Mouse (Mus musculus): ENCODE data around the gene Thsd7b. TPM values are rescaled to one million over a fixed set of nuclear protein-coding genes. Genes with fewer than 3 reads are reported as not detected.

Gene Thsd7b
- polyA plus RNA-seq, 1 experiment from 2014 or later, result 1.1 TPM

DNA sequence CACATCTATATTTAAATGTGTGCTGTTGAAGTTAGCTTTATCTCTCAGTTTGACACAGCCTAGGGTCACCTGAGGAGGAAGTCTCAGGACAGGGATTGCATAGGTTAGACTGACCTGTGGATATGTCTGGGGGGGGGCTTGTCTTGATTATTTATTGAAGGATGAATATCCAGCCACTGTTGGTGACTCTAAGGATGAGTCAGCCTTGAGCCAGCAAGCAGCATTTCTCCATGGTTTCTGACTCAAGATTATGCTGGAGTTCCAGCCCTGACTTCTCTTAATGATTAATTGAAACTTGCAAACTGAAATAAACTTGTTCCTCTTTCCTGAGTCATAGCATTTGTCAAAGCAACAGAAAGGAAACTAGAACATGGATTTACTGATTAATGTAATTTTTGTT is 113.4 kb downstream of the Thsd7b start:
- ATAC-seq (ENCODE audit: borderline replicate concordance, extremely low read depth, low FRiP score, low TSS enrichment), result no peak
- H3K27me3 ChIP-seq, result no peaks in the 10 kb centered on the region
- no peak overlapping the region for H3K4me2 ChIP-seq
- H3K9ac ChIP-seq, result no peak overlapping the region
- no peak overlapping the region for H3K27ac ChIP-seq
- H3K4me3 ChIP-seq, result no peak overlapping the region
- no peaks in the 10 kb centered on the region for H3K4me1 ChIP-seq
- no peaks in the 10 kb centered on the region for H3K36me3 ChIP-seq
- no peaks in the 10 kb centered on the region for H3K9me3 ChIP-seq

DNA sequence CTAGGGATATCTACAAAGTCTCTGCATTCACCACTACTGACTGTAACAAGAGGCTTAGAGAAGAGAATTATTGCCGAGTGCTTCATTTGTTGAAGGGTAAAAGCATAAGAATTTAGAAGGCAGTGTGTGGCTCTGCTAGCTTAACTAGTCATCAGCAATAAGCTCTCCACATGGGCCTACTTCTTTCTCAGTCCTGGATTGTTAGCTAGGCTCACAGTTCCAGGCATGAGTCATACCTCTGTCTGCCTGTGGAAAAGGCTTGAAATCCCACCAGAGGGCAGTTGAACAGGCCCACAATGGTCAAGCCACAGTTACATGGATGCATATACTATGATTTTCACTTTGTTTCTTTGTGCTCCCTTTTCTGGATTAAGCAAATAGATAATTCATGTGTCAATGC is 138.5 kb downstream of the Thsd7b start:
- Histone ChIP-seq H3K4me3 (no peak overlapping the region), H3K9ac (no peak overlapping the region), H3K4me2 (no peak overlapping the region), H3K36me3 (no peaks in the 10 kb centered on the region), H3K9me3 (no peaks in the 10 kb centered on the region), H3K27me3 (no peaks in the 10 kb centered on the region), H3K27ac (no peak overlapping the region), H3K4me1 (no peaks in the 10 kb centered on the region)
- no peak for ATAC-seq (ENCODE audit: borderline replicate concordance, extremely low read depth, low FRiP score, low TSS enrichment)
- WGBS, result 88% methylated on average over 1 of the region's 1 CpGs

DNA sequence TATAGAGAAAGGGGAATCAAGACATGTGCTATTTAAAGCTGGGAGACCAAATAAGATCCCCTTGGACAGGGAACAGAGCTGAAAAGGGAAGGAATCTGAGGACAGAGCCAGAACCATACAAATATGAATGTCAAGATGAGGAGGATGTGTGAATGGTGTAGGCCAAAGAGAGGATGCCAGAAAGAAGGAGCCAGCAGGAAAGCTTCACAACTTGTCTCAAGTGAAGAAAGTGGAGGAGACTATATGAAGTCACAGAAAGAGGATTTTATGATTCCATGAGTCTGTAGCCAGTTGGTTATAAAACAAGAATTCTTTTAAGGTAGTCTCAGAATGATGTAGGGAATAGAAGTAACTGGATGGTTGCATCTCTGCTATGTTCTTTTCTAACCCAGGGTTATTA is 148.5 kb downstream of the Thsd7b start:
- no peak overlapping the region for H3K4me3 ChIP-seq
- ATAC-seq (ENCODE audit: borderline replicate concordance, extremely low read depth, low FRiP score, low TSS enrichment), result no peak
- no peaks in the 10 kb centered on the region for H3K9me3 ChIP-seq
- no peaks in the 10 kb centered on the region for H3K27me3 ChIP-seq
- no peak overlapping the region for H3K9ac ChIP-seq
- H3K27ac ChIP-seq, result no peak overlapping the region
- H3K4me1 ChIP-seq, result no peaks in the 10 kb centered on the region
- H3K4me2 ChIP-seq, result no peak overlapping the region
- H3K36me3 ChIP-seq, result no peaks in the 10 kb centered on the region

DNA sequence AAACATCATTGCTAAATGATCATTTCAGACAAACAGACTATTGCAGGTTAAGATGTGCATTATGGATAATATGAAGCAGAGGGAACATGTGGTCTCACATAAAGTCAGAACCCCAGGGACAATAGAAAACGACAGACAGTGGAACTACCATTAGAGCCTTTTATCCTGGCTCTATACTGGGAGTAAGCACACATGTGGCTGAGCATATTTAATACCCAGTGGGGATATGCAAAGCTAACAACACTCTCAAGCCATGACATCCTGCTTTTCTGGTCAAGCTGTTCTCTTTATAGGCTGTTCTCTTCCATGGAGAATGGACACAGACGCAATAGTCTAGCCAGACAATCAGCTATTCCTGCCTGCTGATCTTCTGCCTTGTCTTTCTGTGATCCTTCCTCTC is 191.3 kb downstream of the Thsd7b start:
- H3K4me3 ChIP-seq, result no peak overlapping the region
- H3K27ac ChIP-seq, result no peak overlapping the region
- no peaks in the 10 kb centered on the region for H3K9me3 ChIP-seq
- H3K4me1 ChIP-seq, result no peaks in the 10 kb centered on the region
- H3K9ac ChIP-seq, result no peak overlapping the region
- no peaks in the 10 kb centered on the region for H3K36me3 ChIP-seq
- 75% methylated on average over 2 of the region's 2 CpGs for WGBS
- no peak overlapping the region for H3K4me2 ChIP-seq
- no peaks in the 10 kb centered on the region for H3K27me3 ChIP-seq
- no peak for ATAC-seq (ENCODE audit: borderline replicate concordance, extremely low read depth, low FRiP score, low TSS enrichment)

DNA sequence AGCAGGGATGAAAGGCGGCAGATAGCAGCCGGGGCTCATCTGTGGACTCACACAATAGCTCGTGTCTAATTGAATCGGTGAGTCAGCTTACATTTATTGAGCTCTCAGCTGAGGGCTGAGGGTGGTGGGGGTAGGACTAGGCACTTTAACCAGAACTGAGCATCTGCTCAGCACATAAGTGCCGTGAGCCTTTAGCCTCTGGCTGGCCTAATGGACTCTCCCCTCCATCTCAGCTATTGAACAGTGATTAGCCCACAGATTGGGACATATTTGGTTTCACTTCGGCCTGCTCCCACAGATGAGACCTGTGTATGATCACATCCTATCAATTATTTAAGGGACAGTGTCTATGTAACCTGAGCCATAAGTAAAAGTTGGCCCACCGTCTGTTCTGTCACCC is 200.4 kb downstream of the Thsd7b start:
- ATAC-seq (ENCODE audit: borderline replicate concordance, extremely low read depth, low FRiP score, low TSS enrichment), result no peak
- H3K4me1 ChIP-seq, result no peaks in the 10 kb centered on the region
- H3K27me3 ChIP-seq, result no peaks in the 10 kb centered on the region
- H3K4me2 ChIP-seq, result no peak overlapping the region
- no peaks in the 10 kb centered on the region for H3K36me3 ChIP-seq
- WGBS, result 75% methylated on average over 7 of the region's 7 CpGs
- no peaks in the 10 kb centered on the region for H3K9me3 ChIP-seq
- no peak overlapping the region for H3K27ac ChIP-seq
- no peak overlapping the region for H3K4me3 ChIP-seq
- H3K9ac ChIP-seq, result no peak overlapping the region

DNA sequence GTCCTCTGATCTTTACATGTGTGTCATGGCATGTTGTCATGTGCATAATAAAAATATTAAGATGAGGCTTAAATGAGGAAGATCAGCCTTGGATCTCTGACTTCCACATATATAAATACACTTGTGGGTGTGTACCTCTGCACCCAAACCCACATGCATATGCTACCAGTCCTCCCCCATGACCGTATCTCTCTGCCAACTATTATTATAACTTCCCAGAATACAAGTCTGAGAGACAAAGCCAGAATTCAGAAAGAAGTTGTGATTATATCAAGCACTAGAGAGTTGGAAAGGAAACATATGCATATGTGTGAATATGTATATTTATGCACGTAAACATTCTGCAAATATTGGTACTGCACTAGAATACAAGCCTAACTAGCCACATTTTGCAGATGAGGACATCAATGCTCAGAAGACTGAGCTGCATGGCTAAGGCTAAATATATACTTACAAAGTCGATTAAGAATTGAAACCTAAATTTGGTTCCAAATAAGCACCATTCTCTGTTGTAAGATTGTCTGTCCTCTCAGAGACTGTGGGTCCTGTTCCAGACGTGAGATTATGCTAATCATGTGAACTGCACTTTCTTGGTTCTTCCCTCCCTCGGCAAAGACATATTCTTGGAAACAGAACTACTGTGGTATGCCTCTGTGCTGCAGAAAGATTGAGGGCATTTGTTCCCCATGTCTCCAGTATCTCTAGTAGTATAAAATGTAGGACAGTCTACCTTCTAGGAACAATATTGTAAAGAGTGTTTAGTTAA is 211.3 kb downstream of the Thsd7b start:
- no peak overlapping the region for H3K9ac ChIP-seq
- H3K9me3 ChIP-seq, result no peaks in the 10 kb centered on the region
- no peak overlapping the region for H3K4me3 ChIP-seq
- no peak overlapping the region for H3K4me2 ChIP-seq
- H3K4me1 ChIP-seq, result no peaks in the 10 kb centered on the region
- no peaks in the 10 kb centered on the region for H3K27me3 ChIP-seq
- H3K27ac ChIP-seq, result no peak overlapping the region
- ATAC-seq (ENCODE audit: borderline replicate concordance, extremely low read depth, low FRiP score, low TSS enrichment), result no peak
- H3K36me3 ChIP-seq, result no peaks in the 10 kb centered on the region
- WGBS, result 69% methylated on average over 5 of the region's 5 CpGs

DNA sequence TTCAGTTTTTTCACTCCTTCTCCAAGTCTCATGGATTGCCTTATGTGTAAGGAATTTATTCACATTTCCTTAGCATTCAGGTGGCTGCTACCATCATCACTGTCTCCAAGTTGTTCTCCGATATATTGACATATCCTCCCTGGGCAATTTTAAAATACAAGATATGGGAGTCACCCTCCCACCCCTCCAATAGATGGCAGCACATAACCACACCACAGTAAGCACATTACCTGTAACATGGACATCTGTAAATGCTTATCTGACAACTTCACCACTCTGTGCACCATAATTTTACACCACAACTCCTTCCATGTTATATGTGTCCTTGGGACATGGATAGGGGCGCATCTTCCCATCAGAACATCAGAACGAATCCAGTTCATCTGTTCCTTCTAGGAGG is 218.0 kb downstream of the Thsd7b start:
- no peak overlapping the region for H3K4me3 ChIP-seq
- no peaks in the 10 kb centered on the region for H3K4me1 ChIP-seq
- no peak overlapping the region for H3K4me2 ChIP-seq
- no peak for ATAC-seq (ENCODE audit: borderline replicate concordance, extremely low read depth, low FRiP score, low TSS enrichment)
- H3K27me3 ChIP-seq, result no peaks in the 10 kb centered on the region
- H3K9ac ChIP-seq, result no peak overlapping the region
- H3K27ac ChIP-seq, result no peak overlapping the region
- 79% methylated on average over 3 of the region's 3 CpGs for WGBS
- H3K36me3 ChIP-seq, result no peaks in the 10 kb centered on the region
- H3K9me3 ChIP-seq, result no peaks in the 10 kb centered on the region

DNA sequence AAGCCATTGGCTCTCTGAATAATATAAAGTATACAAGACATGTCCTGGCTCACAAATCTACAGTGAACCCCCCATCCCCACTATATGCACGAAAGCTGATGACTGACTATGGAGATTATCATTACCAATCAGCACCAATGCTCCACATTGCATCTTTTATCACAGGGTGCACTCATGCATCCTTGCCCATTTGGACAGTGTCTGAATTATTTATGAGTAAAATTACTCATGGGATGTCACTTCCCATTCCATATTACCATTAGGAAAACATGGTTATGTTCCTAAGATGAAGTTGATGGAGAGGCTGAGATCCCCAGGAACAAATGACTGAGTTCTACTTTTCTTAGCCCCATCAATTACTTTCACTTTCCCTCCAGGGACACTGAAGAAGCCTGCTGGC is 220.8 kb downstream of the Thsd7b start:
- no peak overlapping the region for H3K4me2 ChIP-seq
- H3K9me3 ChIP-seq, result no peaks in the 10 kb centered on the region
- no peak overlapping the region for H3K4me3 ChIP-seq
- no peak for ATAC-seq (ENCODE audit: borderline replicate concordance, extremely low read depth, low FRiP score, low TSS enrichment)
- H3K27me3 ChIP-seq, result no peaks in the 10 kb centered on the region
- 58% methylated on average over 1 of the region's 1 CpGs for WGBS
- H3K4me1 ChIP-seq, result no peaks in the 10 kb centered on the region
- H3K9ac ChIP-seq, result no peak overlapping the region
- H3K36me3 ChIP-seq, result no peaks in the 10 kb centered on the region
- H3K27ac ChIP-seq, result no peak overlapping the region

DNA sequence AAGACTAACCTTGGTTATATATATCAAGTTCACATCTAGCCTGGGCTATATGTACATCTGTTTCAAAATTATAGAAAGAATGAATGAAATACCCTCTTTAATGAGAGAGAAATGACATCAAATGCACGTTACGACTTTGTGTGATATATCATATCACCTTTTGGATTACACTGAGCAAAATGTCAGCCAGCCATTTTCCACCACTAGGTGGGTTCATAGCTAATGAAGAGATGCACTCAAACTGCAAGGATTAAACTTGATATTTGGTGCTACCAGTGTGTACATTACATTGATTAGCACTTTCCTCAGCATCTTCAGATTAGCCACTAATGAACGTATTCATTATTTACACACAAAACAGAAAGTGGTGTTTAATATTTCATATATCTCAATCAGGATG is 228.6 kb downstream of the Thsd7b start:
- no peak overlapping the region for H3K9ac ChIP-seq
- H3K27me3 ChIP-seq, result no peaks in the 10 kb centered on the region
- no peak overlapping the region for H3K4me2 ChIP-seq
- H3K9me3 ChIP-seq, result no peaks in the 10 kb centered on the region
- 63% methylated on average over 3 of the region's 3 CpGs for WGBS
- H3K4me1 ChIP-seq, result no peaks in the 10 kb centered on the region
- H3K36me3 ChIP-seq, result no peaks in the 10 kb centered on the region
- no peak for ATAC-seq (ENCODE audit: borderline replicate concordance, extremely low read depth, low FRiP score, low TSS enrichment)
- H3K27ac ChIP-seq, result no peak overlapping the region
- H3K4me3 ChIP-seq, result no peak overlapping the region

DNA sequence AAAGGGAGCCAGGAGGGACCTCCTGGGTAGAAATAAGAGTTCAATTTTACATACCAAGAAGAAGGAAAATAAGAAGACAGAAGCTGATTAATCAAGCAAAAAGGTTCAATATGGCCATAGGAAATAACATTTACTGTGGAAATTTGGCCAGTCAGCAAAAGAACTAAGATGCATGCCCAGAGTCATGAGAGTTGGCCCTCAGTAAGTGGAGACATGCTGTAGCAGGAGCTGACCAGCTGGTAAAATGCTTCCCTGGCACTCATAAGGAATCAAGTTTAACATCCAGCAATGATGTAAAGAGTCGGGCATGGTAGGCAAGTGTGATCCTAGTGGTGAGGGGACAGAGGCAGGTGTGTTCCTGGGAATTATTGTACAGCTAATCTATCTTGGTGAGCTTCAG is 243.3 kb downstream of the Thsd7b start:
- Histone ChIP-seq H3K9ac (no peak overlapping the region), H3K4me2 (no peak overlapping the region), H3K27me3 (no peaks in the 10 kb centered on the region), H3K4me3 (no peak overlapping the region), H3K36me3 (no peaks in the 10 kb centered on the region), H3K9me3 (no peaks in the 10 kb centered on the region), H3K4me1 (no peaks in the 10 kb centered on the region), H3K27ac (no peak overlapping the region)
- no peak for ATAC-seq (ENCODE audit: borderline replicate concordance, extremely low read depth, low FRiP score, low TSS enrichment)
- 74% methylated on average over 1 of the region's 1 CpGs for WGBS

DNA sequence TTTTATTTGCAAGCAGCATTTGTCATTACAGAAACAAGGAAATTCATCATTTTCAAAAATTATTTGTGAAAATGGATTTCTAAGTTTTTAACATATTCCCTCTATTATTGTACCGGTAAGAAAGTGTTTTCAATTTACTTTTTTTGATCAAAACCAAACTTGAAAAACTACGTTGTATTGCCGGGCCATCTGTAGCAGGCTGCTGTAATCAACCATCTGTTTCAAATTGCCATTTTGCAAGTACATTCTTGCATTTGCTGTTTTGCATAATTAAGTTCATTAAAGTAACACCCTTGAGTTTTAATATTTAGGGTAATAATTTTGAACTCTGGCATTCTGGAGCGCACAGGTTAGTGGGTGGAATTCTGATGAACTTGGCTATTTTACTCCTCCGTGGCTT is 246.6 kb downstream of the Thsd7b start:
- WGBS, result 90% methylated on average over 5 of the region's 5 CpGs
- H3K9me3 ChIP-seq, result no peaks in the 10 kb centered on the region
- no peaks in the 10 kb centered on the region for H3K27me3 ChIP-seq
- no peaks in the 10 kb centered on the region for H3K4me1 ChIP-seq
- no peak overlapping the region for H3K4me3 ChIP-seq
- H3K27ac ChIP-seq, result no peak overlapping the region
- no peak overlapping the region for H3K4me2 ChIP-seq
- H3K36me3 ChIP-seq, result no peaks in the 10 kb centered on the region
- no peak overlapping the region for H3K9ac ChIP-seq
- ATAC-seq (ENCODE audit: borderline replicate concordance, extremely low read depth, low FRiP score, low TSS enrichment), result no peak

DNA sequence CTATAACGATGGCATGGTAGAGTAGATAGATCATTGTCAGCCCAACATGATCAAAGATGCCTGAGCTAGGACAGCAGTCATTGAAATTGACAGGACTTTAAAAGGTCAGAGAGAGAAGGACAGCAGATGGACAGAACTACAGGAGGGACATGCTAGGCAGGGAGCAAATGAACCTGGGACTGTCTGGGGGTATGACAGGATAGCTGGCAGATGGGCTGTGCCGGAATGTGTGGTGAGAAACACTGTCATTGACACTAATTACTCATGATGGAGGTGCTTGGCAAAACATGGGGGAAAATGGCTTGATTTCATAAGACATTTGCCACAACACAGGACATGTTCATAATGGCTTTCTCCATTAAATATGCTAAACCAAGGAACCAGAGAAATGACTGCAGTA is 253.9 kb downstream of the Thsd7b start:
- 80% methylated on average over 2 of the region's 2 CpGs for WGBS
- Histone ChIP-seq H3K4me1 (no peaks in the 10 kb centered on the region), H3K36me3 (no peaks in the 10 kb centered on the region), H3K9ac (no peak overlapping the region), H3K4me3 (no peak overlapping the region), H3K27me3 (no peaks in the 10 kb centered on the region), H3K9me3 (no peaks in the 10 kb centered on the region), H3K4me2 (no peak overlapping the region), H3K27ac (no peak overlapping the region)
- ATAC-seq (ENCODE audit: borderline replicate concordance, extremely low read depth, low FRiP score, low TSS enrichment), result no peak

DNA sequence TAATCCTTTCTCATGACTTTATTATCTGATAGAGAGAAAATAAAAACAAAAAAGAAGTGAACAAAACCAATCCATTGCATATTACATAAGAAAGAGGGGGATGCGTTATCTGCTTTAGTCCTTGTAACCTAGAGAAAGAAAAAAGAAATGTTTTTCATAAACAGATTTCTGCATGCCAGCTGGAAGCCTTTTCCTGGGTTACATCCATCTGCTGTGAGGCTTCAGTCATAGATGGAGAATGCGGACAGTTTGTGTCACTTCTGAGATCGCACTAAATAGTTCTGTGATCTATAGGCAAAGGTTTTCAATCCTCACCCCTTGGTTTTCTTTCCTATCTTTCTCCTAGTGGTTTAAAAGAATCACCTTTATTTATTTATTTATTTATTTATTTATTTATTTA is 259.1 kb downstream of the Thsd7b start:
- Histone ChIP-seq H3K4me1 (no peaks in the 10 kb centered on the region), H3K9me3 (no peaks in the 10 kb centered on the region), H3K36me3 (no peaks in the 10 kb centered on the region), H3K27me3 (no peaks in the 10 kb centered on the region), H3K9ac (no peak overlapping the region), H3K4me3 (no peak overlapping the region), H3K4me2 (no peak overlapping the region), H3K27ac (no peak overlapping the region)
- WGBS, result 86% methylated on average over 3 of the region's 3 CpGs
- ATAC-seq (ENCODE audit: borderline replicate concordance, extremely low read depth, low FRiP score, low TSS enrichment), result no peak
